Mouse (Mus musculus): ENCODE results near the gene Olfr71. TPM values are rescaled to one million over a fixed set of nuclear protein-coding genes. Genes with fewer than 3 reads are reported as not detected.

Olfr71 gene
- polyA plus RNA-seq (2014; fragmentation: Nextera tagmentation; extraction: Ambion mirVana) = not detected in 2 replicates

DNA sequence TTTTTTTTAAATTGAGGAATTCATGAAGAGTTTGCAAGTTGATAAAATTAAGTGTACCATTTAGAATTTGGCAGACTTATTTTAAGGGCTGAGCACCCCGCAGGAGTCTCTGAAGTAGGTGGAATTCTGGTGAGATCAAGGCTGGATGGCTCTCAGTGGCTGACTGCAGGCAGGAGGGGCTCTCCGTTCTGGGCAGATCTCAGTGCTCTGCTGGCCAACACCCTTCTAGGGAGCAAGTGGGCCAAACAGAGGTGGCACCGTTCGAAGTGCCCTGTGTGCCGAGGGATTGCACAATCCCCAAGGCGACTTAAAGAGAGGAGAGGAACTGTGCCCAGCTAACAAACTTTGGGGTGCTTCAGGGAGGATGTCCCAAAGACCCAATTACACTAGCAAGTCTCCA, at the start of gene Olfr71:
TSS of gene Olfr71 (minus strand) at position 387 of the 400 bp plus-strand sequence.
- no peak within 1 kb of the TSS for H3K4me2 ChIP-seq (ENCODE audit: low read depth, low read length)
- no peak within 1 kb of the TSS for H3K4me3 ChIP-seq (ENCODE audit: low read depth, low read length)
- H3K27ac ChIP-seq (ENCODE audit: low read depth, low read length) = no peak within 1 kb of the TSS
- WGBS = 87% methylated on average over 6 of the region's 6 CpGs
- no peak within 1 kb of the TSS for H3K9ac ChIP-seq (replicated peaks; ENCODE audit: low read depth, low read length)
- ATAC-seq (ENCODE audit: low read depth) = no peak
- H3K36me3 ChIP-seq (ENCODE audit: control insufficient read depth, insufficient read depth, low read length) = no peaks in the 10 kb centered on the region
- H3K9me3 ChIP-seq (ENCODE audit: control insufficient read depth, low read length) = no peaks in the 10 kb centered on the region
- H3K27me3 ChIP-seq (ENCODE audit: control insufficient read depth, insufficient read depth, low read length) = no peaks in the 10 kb centered on the region; the same call in 1 of the 2 replicates
- H3K4me1 ChIP-seq (ENCODE audit: control insufficient read depth, insufficient read depth, low read length) = no peaks in the 10 kb centered on the region

DNA sequence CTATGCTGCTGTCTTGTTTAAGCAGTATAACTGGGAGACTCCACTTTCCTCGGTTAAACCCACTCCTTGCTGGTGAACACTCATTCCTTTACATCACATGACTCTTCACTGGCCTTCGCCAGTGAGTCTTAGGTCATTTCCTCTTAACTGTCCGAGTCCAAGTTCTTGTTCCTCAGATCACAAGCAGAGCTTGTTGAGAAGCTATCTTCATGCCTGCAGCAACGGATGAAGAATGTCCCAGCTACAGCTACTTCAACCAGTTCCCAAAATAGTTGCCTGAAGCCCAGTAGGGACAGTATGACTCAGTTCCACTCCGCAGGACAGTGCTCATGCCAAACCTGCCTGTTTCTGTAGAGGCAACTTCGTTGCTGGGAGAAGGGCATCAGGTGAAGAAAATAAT, 47.2 kb upstream of the Olfr71 start:
- no peak overlapping the region for H3K4me3 ChIP-seq (ENCODE audit: low read depth, low read length)
- no peaks in the 10 kb centered on the region for H3K9me3 ChIP-seq (ENCODE audit: control insufficient read depth, low read length)
- no peak overlapping the region for H3K27ac ChIP-seq (ENCODE audit: low read depth, low read length)
- no peak overlapping the region for H3K4me2 ChIP-seq (ENCODE audit: low read depth, low read length)
- H3K36me3 ChIP-seq (ENCODE audit: control insufficient read depth, insufficient read depth, low read length) = no peaks in the 10 kb centered on the region
- no peak for ATAC-seq (ENCODE audit: low read depth)
- no peaks in the 10 kb centered on the region for H3K27me3 ChIP-seq (ENCODE audit: control insufficient read depth, insufficient read depth, low read length)
- H3K4me1 ChIP-seq (ENCODE audit: control insufficient read depth, insufficient read depth, low read length) = no peaks in the 10 kb centered on the region
- H3K9ac ChIP-seq (replicated peaks; ENCODE audit: low read depth, low read length) = no peak overlapping the region
- WGBS = 84% methylated on average over 6 of the region's 6 CpGs

DNA sequence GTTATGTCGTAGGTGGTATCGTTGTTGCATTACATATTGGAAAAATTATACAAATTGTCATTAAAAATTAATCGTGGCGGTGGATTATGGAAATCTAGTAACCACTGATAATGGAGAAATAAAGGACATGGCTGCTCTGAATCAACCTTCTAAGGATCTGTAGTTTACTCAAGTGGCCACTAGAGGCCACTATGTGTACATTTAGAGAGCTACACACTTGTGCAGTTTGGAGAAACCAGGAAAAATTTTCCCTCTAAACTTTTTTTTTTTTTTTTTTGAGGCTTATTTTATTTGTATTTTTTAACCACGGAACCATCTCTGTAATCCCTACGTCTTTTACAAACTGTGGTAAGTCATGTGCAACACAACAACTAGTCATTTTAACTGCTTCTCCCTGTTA, 35.1 kb upstream of the Olfr71 start:
- no peak for ATAC-seq (ENCODE audit: low read depth)
- no peak overlapping the region for H3K4me2 ChIP-seq (ENCODE audit: low read depth, low read length)
- no peak overlapping the region for H3K27ac ChIP-seq (ENCODE audit: low read depth, low read length)
- H3K9me3 ChIP-seq (ENCODE audit: control insufficient read depth, low read length) = no peaks in the 10 kb centered on the region
- no peak overlapping the region for H3K9ac ChIP-seq (replicated peaks; ENCODE audit: low read depth, low read length)
- H3K4me1 ChIP-seq (ENCODE audit: control insufficient read depth, insufficient read depth, low read length) = no peaks in the 10 kb centered on the region
- no peak overlapping the region for H3K4me3 ChIP-seq (ENCODE audit: low read depth, low read length)
- no peaks in the 10 kb centered on the region for H3K27me3 ChIP-seq (ENCODE audit: control insufficient read depth, insufficient read depth, low read length)
- WGBS = 21% methylated on average over 6 of the region's 6 CpGs
- H3K36me3 ChIP-seq (ENCODE audit: control insufficient read depth, insufficient read depth, low read length) = no peaks in the 10 kb centered on the region

DNA sequence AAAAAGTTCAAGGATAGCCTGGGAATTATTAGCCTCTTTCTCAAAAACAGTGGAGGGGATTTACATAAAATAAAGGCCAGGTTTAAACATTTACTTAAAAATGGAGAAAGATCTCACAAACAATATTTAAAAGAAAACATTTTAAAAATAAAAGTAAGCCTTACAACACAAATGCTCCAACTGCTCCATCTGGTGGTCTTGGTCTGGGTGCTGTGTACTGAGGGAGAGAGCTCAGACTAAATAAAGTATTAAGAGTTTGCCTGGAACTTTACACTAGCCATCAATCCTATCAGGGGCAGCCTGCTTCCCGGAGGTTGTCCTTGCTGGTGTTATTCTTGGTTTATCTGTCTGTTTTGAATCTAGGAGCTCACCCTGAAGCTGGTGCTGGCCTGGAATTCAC, 33.0 kb upstream of the Olfr71 start:
- Histone ChIP-seq H3K36me3 (ENCODE audit: control insufficient read depth, insufficient read depth, low read length) (no peaks in the 10 kb centered on the region), H3K9me3 (ENCODE audit: control insufficient read depth, low read length) (no peaks in the 10 kb centered on the region), H3K9ac (replicated peaks; ENCODE audit: low read depth, low read length) (no peak overlapping the region), H3K4me1 (ENCODE audit: control insufficient read depth, insufficient read depth, low read length) (no peaks in the 10 kb centered on the region), H3K27me3 (ENCODE audit: control insufficient read depth, insufficient read depth, low read length) (no peaks in the 10 kb centered on the region), H3K27ac (ENCODE audit: low read depth, low read length) (no peak overlapping the region), H3K4me3 (ENCODE audit: low read depth, low read length) (no peak overlapping the region), H3K4me2 (ENCODE audit: low read depth, low read length) (no peak overlapping the region)
- ATAC-seq (ENCODE audit: low read depth) = no peak
- WGBS = 58% methylated on average over 1 of the region's 1 CpGs

DNA sequence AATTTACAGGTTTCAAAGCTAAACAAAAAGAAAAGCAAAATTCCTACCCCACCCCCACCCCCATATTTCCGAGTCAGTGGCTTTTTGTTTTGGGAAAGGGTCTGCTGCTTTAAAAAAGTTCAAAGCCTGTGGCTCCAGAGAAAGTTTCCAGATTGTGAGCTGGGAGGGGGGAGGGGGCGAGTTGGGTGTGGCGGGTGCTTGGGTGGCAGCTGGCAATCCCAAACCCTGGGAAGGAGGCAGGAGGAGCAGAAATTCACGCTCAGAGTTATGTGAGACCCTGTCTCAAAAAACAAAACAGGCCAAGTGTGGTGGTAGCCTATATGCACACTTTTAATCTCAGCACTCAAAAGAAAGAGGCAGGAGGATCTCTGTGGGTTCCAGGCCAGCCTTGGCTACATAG, 32.6 kb upstream of the Olfr71 start:
- H3K27ac ChIP-seq (ENCODE audit: low read depth, low read length) = no peak overlapping the region
- no peaks in the 10 kb centered on the region for H3K9me3 ChIP-seq (ENCODE audit: control insufficient read depth, low read length)
- no peak for ATAC-seq (ENCODE audit: low read depth)
- WGBS = 26% methylated on average over 4 of the region's 4 CpGs
- no peaks in the 10 kb centered on the region for H3K27me3 ChIP-seq (ENCODE audit: control insufficient read depth, insufficient read depth, low read length)
- H3K4me3 ChIP-seq (ENCODE audit: low read depth, low read length) = no peak overlapping the region
- H3K4me1 ChIP-seq (ENCODE audit: control insufficient read depth, insufficient read depth, low read length) = no peaks in the 10 kb centered on the region
- no peak overlapping the region for H3K9ac ChIP-seq (replicated peaks; ENCODE audit: low read depth, low read length)
- H3K36me3 ChIP-seq (ENCODE audit: control insufficient read depth, insufficient read depth, low read length) = no peaks in the 10 kb centered on the region
- H3K4me2 ChIP-seq (ENCODE audit: low read depth, low read length) = no peak overlapping the region

DNA sequence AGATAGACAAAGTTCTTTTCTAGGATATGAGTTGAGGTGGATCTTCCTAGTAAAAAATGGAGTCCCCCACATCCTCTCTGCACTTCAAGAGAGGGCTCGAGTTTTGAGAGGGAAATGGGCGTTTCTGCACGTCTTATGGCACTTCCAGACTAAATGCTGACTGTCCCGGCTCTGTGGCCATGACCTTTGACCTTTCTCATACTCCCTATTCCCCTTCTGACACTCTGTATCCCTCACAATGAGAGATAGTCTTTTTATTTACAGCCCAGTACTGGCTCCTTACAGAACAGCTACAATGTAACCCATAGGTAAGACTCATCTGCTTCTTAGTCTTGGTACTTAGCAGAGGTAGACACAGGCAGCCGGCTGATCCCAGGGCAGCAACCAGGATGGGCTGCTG, 31.5 kb upstream of the Olfr71 start:
- H3K36me3 ChIP-seq (ENCODE audit: control insufficient read depth, insufficient read depth, low read length) = no peaks in the 10 kb centered on the region
- H3K27me3 ChIP-seq (ENCODE audit: control insufficient read depth, insufficient read depth, low read length) = no peaks in the 10 kb centered on the region
- H3K27ac ChIP-seq (ENCODE audit: low read depth, low read length) = no peak overlapping the region
- WGBS = 67% methylated on average over 5 of the region's 5 CpGs
- H3K4me3 ChIP-seq (ENCODE audit: low read depth, low read length) = no peak overlapping the region
- no peak overlapping the region for H3K4me2 ChIP-seq (ENCODE audit: low read depth, low read length)
- H3K9me3 ChIP-seq (ENCODE audit: control insufficient read depth, low read length) = no peaks in the 10 kb centered on the region
- no peak for ATAC-seq (ENCODE audit: low read depth)
- no peaks in the 10 kb centered on the region for H3K4me1 ChIP-seq (ENCODE audit: control insufficient read depth, insufficient read depth, low read length)
- no peak overlapping the region for H3K9ac ChIP-seq (replicated peaks; ENCODE audit: low read depth, low read length)

DNA sequence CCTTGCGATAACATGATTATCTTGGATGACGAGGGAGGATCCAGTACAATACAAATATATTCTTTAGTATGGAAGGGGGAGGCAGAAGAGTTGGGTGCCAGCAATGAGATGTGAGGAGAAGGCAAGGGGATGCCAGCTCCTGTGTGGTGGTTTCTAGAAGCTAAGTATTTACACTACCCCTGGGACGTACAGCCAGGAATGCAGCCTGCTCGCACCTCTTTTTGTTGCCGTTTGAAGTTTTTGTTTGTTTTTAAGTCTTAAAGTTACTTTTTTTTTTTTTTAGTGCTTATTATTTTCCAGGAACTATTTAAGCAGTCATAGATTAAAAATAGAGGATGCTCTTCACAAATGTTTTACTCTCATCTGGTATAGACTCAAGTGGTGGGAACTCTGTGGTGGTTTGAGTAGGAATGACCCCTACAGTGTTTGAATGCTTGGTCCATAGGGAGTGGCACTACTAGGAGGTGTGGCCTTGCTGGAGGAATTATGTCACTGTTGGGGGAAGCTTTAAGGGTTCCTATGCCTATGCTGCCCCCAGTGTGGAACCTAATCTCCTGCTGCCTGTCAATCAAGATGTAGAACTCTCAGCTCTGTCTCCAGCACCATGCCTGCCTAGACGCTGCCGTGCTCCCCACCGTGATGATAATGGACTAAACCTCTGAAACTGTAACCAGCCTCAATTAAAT, 29.1 kb upstream of the Olfr71 start:
- Histone ChIP-seq H3K4me3 (ENCODE audit: low read depth, low read length) (no peak overlapping the region), H3K9me3 (ENCODE audit: control insufficient read depth, low read length) (no peaks in the 10 kb centered on the region), H3K4me1 (ENCODE audit: control insufficient read depth, insufficient read depth, low read length) (no peaks in the 10 kb centered on the region), H3K36me3 (ENCODE audit: control insufficient read depth, insufficient read depth, low read length) (no peaks in the 10 kb centered on the region), H3K4me2 (ENCODE audit: low read depth, low read length) (no peak overlapping the region), H3K27me3 (ENCODE audit: control insufficient read depth, insufficient read depth, low read length) (no peaks in the 10 kb centered on the region), H3K9ac (replicated peaks; ENCODE audit: low read depth, low read length) (no peak overlapping the region), H3K27ac (ENCODE audit: low read depth, low read length) (no peak overlapping the region)
- WGBS = 79% methylated on average over 8 of the region's 8 CpGs
- no peak for ATAC-seq (ENCODE audit: low read depth)

DNA sequence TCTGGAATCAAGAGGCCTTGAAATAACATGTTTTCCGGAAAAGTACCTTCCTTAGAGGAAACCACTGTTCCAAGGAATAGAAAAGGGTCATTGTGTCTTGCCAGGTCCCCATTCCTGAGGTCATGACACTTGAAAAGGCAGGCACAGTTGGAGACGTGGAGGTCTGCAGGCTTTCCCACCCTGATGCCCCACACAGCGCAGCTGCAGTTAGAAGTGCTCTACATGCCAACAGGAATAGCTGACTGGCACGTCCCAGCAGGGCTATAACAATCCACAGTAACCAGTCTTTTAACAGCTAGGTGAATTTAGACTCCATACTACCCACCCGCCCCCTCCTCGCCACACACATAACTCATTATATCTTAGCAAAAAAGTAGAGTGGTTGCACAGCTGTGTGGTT, 27.1 kb upstream of the Olfr71 start:
- Histone ChIP-seq H3K27me3 (ENCODE audit: control insufficient read depth, insufficient read depth, low read length) (no peaks in the 10 kb centered on the region), H3K9me3 (ENCODE audit: control insufficient read depth, low read length) (no peaks in the 10 kb centered on the region), H3K4me2 (ENCODE audit: low read depth, low read length) (no peak overlapping the region), H3K4me1 (ENCODE audit: control insufficient read depth, insufficient read depth, low read length) (no peaks in the 10 kb centered on the region), H3K4me3 (ENCODE audit: low read depth, low read length) (no peak overlapping the region), H3K27ac (ENCODE audit: low read depth, low read length) (no peak overlapping the region), H3K9ac (replicated peaks; ENCODE audit: low read depth, low read length) (no peak overlapping the region), H3K36me3 (ENCODE audit: control insufficient read depth, insufficient read depth, low read length) (no peaks in the 10 kb centered on the region)
- 63% methylated on average over 6 of the region's 6 CpGs for WGBS
- ATAC-seq (ENCODE audit: low read depth) = no peak

DNA sequence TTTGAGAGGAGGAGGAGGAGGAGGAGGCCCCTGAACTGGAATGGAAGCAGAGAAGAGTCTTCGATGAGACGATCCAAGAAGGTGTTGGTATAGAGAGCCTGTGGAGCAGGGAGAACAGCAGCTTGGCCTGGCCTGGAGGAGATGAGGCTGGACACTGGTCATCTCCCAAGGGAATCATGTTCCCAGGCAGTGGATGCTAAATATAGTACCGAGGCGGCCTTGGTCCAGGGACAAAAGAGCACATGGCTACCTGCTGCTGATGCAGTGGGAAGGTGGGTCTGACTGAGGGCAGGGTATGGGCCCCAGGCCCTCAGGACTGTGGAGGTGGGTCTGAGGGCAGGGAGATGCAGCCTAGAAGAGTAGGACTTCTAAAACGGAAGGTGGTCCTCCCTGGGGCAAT, 23.1 kb upstream of the Olfr71 start:
- Histone ChIP-seq H3K27ac (ENCODE audit: low read depth, low read length) (no peak overlapping the region), H3K9ac (replicated peaks; ENCODE audit: low read depth, low read length) (no peak overlapping the region), H3K4me2 (ENCODE audit: low read depth, low read length) (no peak overlapping the region), H3K36me3 (ENCODE audit: control insufficient read depth, insufficient read depth, low read length) (no peaks in the 10 kb centered on the region), H3K27me3 (ENCODE audit: control insufficient read depth, insufficient read depth, low read length) (no peaks in the 10 kb centered on the region), H3K4me1 (ENCODE audit: control insufficient read depth, insufficient read depth, low read length) (no peaks in the 10 kb centered on the region), H3K4me3 (ENCODE audit: low read depth, low read length) (no peak overlapping the region), H3K9me3 (ENCODE audit: control insufficient read depth, low read length) (no peaks in the 10 kb centered on the region)
- 88% methylated on average over 5 of the region's 5 CpGs for WGBS
- no peak for ATAC-seq (ENCODE audit: low read depth)
